Mouse (Mus musculus): ENCODE measurements around the gene Aph1b. TPM values are rescaled to one million over a fixed set of nuclear protein-coding genes. Genes with fewer than 3 reads are reported as not detected.

The Aph1b gene
- total RNA-seq, 2 experiments from 2014 or later: 20.3 to 22.2 TPM

DNA sequence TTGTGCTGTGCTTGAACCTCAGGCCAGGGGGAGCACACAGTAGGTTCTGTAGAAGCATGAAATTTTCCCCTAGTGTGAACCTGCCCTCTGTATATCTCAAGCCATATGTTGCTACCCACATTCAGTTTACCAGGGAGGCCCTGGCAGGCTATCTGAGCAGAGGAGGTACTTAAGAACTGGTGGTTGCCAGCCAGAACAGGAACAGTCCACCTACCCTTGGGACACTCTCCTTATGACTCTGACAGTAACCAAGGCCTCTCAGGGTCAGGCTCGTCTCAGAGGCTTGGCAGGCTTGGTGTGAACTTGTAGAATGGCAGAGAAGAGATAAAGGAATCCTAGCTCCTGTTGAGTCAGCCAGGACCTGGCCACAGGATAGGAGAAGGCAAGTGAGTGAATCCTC lies 34.3 kb downstream of the Aph1b start:
- intact Hi-C loops (cut with DNase I): no loop called here
- no peak for DNase-seq (ENCODE audit: low spot score in 2 of 2)

DNA sequence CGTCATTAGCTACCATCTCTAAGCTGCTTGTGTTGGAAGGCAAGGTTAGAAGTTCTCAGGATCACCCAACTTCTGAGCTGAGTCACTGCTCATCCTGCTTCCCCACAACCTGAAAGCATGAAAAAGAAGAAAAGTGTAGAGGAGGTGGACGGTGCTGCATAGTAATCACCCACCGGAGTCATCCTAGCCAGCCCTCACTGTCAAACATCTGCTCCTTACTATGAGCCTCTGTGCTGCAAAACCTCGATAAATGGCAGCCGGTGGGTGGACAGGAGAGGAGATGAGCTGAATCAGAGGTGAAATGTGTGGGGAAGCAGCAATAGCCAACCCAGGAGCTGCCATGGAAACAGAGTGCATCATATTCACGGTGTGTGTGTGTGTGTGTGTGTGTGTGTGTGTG lies 42.4 kb downstream of the Aph1b start:
- peak; percentile 27 to 65 for DNase-seq (ENCODE audit: low spot score in 2 of 2)
- intact Hi-C loops (cut with DNase I): no loop called here

DNA sequence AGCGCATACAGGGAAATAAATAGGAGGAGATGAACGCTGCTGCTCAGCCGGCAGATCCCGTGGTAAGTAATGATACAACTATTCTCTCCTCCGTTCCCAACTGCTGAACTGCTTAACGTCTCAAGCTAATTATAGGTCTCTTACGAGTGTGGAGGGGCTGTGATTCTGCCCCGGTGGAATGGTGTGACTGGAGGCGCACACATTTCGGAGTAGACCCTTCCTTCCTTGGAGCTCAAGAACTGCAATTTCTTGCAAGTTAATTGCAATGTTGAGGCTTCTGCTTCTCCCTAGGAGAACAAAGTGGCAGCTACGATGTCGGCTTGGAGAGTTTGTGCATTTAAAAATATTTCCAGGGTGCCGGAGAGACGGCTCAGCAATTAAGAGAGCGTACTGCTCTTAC lies 46.9 kb downstream of the Aph1b start:
- DNase-seq (ENCODE audit: low spot score in 2 of 2): peak; percentile 35 to 49
- intact Hi-C loops (cut with DNase I): no loop called here

DNA sequence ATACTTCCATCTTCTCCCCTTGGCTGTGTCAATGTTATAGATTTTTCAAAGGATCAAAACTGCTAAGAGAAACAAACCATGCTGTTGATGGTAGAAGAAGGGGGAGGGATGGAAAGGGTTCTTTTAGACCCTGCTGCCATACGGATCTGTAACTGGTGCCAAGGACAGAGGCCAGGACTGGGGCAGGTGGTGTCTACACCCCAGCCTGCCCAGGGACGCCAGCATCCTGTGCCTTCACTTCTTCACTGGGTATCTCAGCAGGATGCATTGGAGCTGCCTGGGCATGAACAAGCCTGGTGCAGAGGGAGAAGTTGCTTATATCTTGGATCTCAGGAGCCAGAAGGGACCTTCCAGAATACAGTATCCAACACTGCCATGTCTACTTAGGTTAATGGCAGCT lies 50.8 kb downstream of the Aph1b start:
- DNase-seq (ENCODE audit: low spot score in 2 of 2): no peak
- intact Hi-C loops (cut with DNase I): no loop called here

DNA sequence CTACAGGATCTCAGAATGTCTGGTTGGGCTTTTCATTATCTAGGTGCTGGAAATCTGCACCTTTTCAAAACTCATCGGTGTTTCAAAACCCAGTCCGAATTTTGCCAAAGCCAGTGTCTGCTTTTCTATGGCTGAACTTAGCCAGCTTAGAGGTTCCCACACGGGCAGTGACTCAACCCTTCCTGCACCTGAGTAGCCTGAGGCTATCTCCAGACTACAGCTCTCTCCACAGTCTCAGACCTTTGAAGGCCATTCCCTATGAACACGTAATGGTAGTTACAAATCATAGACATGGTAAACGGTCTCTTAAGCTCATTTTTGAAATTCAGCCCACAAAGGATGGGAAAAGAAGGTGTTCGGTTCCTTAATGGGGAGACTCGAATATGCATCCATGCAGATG lies 55.8 kb downstream of the Aph1b start:
- intact Hi-C loops (cut with DNase I): no loop called here
- no peak for DNase-seq (ENCODE audit: low spot score in 2 of 2)

DNA sequence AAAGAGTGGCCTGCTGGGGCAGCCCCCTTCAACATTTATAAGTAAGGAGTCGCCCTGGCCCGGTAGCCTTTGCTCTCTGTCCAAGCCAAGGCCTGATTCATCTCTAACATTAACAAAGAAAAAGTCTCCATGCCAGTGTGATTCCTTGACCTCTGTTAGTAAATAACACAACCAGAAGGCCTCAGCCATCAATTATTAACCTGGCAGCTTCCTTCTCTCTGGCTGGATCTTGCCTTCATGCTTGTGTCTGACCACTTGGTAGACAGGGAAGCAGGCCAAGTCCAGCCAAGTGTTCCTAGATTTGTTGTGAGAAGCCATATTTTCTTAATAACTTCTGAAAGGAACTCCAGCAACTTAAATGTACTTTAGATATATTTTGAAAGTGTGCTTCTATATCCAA lies 58.7 kb downstream of the Aph1b start:
- intact Hi-C loops (cut with DNase I): no loop called here
- DNase-seq (ENCODE audit: low spot score in 2 of 2): no peak

DNA sequence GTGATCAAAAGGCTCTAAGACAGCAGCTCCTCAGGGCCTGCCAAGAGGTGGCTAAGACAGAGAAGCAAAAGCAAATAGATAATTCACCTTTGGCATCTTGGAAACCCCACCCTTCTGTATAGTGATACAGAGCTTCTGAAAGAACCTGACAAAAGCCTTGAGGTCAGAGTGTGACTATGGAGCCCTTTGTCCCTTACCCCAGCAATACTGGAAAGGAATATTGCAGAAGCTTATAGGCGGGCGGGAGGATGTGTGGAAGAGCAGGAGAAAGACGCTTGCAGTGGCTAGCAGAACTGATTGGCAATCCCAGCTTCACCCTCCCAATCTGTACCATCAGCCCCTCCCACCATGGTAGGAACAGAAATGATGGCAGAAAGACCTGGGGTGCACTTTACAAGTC lies 59.3 kb downstream of the Aph1b start:
- intact Hi-C loops (cut with DNase I): no loop called here
- no peak for DNase-seq (ENCODE audit: low spot score in 2 of 2)

DNA sequence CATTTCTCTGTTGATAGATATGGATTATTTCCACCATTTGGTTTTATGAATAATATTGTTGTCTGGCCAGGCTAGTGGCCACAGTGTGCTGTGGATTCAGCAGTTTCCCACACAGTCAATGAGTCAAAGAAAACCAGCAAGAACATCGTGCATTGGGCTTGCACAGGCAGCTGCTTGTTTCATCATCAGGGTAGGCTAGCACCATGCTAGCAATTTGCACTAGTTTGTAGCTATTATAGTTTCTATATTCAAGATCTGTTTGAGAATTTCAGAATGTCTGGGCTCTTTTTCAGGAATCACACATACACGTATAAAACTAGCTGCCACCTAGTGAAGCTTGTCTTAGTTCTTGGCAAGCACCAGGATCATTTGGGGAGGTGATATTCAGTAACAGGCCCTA lies 60.2 kb downstream of the Aph1b start:
- DNase-seq (ENCODE audit: low spot score in 2 of 2): no peak
- intact Hi-C loops (cut with DNase I): no loop called here

DNA sequence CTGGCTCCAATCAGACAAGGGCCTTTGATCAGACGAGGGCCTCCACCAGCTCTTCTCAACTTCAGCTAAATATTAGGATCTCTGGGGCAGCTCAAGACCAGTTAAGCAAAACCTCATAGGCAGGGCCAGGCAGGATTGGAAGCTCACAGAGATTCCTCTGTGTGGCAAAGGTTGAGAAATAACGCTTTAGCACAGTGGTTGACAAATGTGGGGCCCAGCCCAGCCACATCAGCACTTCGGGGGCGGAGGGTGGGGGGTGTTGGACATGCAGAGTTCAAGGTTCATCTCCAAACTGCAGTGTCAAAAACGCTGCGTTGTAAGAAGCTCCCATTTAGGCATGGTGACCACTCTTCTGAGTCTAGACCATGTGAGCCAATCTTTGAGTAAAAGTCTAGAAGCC lies 60.7 kb downstream of the Aph1b start:
- DNase-seq (ENCODE audit: low spot score in 2 of 2): no peak
- intact Hi-C loops (cut with DNase I): no loop called here

DNA sequence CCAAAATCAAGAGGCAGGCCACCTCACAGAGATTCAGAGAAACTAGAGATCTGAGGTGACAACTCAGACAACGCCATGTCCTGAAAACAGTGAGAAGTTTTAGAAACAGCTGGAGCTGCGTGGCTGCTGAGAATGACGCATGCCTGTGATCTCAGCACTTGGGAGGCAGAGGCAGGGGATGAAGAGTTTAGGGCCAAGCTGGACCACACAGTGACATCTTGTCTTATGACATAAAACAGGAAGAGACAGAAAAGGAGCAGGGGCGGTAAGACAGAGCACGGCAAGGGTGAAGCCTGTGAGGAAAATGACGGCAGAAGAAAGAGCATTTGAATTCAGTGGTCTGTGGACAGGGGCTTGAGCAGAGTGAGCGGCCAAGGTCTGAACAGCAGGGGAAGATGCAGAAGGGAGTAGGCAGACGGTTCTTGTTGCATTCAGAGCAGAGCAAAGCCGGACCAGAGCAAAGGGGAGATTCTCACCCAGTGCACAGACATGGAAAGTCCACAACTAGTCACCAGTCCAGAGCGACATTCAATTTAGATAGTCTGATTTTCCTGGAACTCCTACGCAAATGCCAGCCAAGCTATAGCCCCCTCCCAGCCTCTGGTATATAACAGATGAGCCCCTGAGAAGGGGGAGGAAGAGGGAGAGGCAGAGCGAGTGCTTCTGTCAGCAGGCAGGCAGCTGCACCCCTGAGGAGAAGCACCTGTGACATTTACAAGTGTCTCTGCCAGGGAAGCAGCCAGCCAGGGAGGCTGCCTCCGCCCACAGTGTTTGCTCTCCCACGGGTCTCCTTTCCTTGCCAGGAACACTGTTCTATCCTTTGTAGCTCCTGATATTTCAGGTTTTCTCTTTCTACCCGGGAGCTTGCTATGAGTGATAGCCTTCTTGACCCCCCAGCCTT lies 62.2 kb downstream of the Aph1b start:
- intact Hi-C loops (cut with DNase I): no loop called here
- peak; percentile 68 to 81 for DNase-seq (ENCODE audit: low spot score in 2 of 2)

DNA sequence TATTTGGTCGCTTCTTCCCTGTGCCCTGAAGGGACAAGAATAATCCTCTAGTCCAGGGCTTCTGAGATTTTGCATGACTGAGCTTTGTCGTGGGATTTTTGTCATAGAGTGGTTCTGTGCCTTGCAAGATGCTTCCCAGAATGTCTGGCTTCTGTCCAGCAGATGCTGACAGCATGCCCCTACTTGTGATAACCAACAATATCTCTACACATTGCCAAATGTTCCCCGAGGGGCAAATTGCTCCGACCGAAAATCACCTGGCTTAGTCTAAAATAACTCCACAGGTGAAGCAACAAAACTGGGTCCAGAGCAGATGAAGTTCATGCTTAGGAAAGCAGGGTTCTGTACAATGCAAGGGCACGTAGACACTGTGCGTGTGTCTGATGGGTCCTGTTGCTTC lies 64.0 kb downstream of the Aph1b start:
- DNase-seq (ENCODE audit: low spot score in 2 of 2): no peak
- intact Hi-C loops (cut with DNase I): no loop called here

DNA sequence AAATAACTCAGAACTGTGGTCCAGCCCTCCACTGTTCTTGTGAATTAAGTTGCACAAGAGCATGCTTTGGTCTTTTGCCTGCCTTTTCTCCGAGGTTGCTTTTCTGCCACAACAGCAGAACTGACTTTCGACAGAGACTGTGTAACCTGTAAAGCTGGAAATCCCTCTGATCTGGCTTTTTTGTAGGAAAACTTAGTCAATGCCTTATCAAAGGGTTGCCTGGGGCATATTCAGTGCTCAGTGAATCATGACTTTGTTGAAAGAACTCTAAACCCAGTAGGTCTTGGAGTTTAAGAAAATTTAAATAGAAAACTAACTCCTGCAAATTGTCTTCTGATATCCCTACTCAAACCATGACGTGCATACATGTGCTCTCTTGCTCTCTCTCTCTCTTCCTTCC lies 64.7 kb downstream of the Aph1b start:
- no peak for DNase-seq (ENCODE audit: low spot score in 2 of 2)
- intact Hi-C loops (cut with DNase I): no loop called here

DNA sequence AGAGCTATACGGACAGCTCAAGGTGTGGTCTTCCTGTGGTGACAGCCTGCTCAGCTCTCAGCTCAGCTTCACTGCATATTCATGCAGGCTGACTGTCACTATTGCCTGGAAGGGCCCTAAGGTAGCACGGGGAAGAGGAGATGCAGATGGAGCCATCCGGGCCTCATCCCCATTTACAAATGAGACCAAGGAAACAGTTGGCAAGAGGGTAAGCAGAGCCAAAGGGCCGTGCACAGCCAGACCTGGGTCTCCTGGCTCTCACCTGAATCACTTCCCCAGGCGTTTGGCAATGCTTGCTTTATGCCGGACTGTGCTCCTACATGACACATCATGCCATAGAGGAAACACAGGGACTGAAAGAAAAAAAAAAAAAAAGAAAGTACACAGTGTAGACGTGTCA lies 68.0 kb downstream of the Aph1b start:
- no peak for DNase-seq (ENCODE audit: low spot score in 2 of 2)
- intact Hi-C loops (cut with DNase I): no loop called here

DNA sequence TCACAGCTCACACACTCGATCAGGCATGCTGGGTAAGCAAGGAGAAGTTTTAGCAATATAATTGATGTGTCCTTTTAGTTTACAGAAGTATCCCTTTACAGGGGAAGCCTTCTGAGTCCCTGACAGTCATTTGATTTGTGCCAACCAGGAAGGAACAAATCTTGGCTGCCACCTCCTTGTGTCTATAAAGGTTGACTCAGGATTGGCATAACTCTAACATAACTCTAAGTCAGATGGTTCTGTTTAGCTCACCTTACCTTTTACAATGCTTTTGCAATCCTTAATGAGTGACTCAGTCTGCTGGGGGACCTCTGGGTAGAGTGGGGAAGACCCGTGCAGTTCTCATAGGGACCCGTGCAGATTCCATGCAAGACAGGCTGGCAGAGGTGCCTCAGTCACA lies 69.7 kb downstream of the Aph1b start:
- intact Hi-C loops (cut with DNase I): no loop called here
- no peak for DNase-seq (ENCODE audit: low spot score in 2 of 2)

Other genes starting within 250 kb of the Aph1b start
- gene Usp3, start 202.3 kb downstream of the Aph1b start, total RNA-seq (2021): 10 to 100 TPM; 20.2 to 27.1 TPM
- gene Car12, start 81.8 kb downstream of the Aph1b start, total RNA-seq (2021): 1 to 10 TPM; 3.6 to 7.7 TPM
- gene Gm10647, start 1.5 kb upstream of the Aph1b start, total RNA-seq (2021): under 1 TPM; 0.17 to 0.40 TPM
- 1 to 10 TPM; 4.6 to 5.0 TPM for gene Aph1c, start 39.2 kb upstream of the Aph1b start, total RNA-seq (2021)
- gene Rab8b, start 124.2 kb upstream of the Aph1b start, total RNA-seq (2021): 10 to 100 TPM; 23.4 to 24.4 TPM
- 10 to 100 TPM; 41.6 to 43.1 TPM for gene Rps27l, start 150.6 kb upstream of the Aph1b start, total RNA-seq (2021)
- 10 to 100 TPM; 18.1 to 18.7 TPM for gene Lactb, start 180.0 kb upstream of the Aph1b start, total RNA-seq (2021)

Data from left cerebral cortex, postnatal 14 days (tissue).